Comparison of ENCODE assay signal across 8 mouse cellular contexts in genomic region chr4:119814185-119815132, GRCm38 (mm10).
DNase-seq lines count a peak whose midpoint lies in the region; ATAC-seq and TF ChIP-seq lines count a peak whose summit lies in the region.

No protein-coding gene starts in this region.

- DNase-seq in heart, adult 2 months, result peak; percentile 42 to 52
- DNase-seq in heart, postnatal 25 days (ENCODE audit: low spot score), result no peak
- peak; percentile 73 for DNase-seq in cerebellum, adult 9-11 months
- no peak for DNase-seq in heart, embryonic 10.5 days (ENCODE audit: low spot score)
- DNase-seq in kidney, postnatal 10 days, result peak; percentile 43
- DNase-seq in right cerebral cortex, adult 2 months (ENCODE audit: low spot score in 2 of 2), result peak; percentile 50 to 72
- DNase-seq in thymus, postnatal 36 days, result no peak

- no peaks in the 10 kb centered on the region for H3K27me3 ChIP-seq in heart, adult 2 months (ENCODE audit: control insufficient read depth, insufficient read depth, low read length)
- peaks cover 25% of the 10 kb centered on the region for H3K27me3 ChIP-seq in heart, embryonic 10.5 days (ENCODE audit: insufficient read depth, poor library complexity, severe bottlenecking)
- peaks cover 46% of the 10 kb centered on the region for H3K27me3 ChIP-seq in liver, embryonic 15.5 days

- peak overlapping the region; percentile 81 for H3K27ac ChIP-seq in heart, adult 2 months
- H3K27ac ChIP-seq in heart, embryonic 10.5 days, result peak overlapping the region; percentile 83
- no peak overlapping the region for H3K27ac ChIP-seq in liver, embryonic 15.5 days (replicated peaks)

- H3K4me3 ChIP-seq in heart, adult 2 months, result peak overlapping the region; percentile 57
- peak overlapping the region; percentile 76 for H3K4me3 ChIP-seq in heart, embryonic 10.5 days
- peak overlapping the region; percentile 40 for H3K4me3 ChIP-seq in liver, embryonic 15.5 days (replicated peaks)

- no peak for TF ChIP-seq POLR2A in heart, adult 2 months (IDR thresholded peaks at IDR 0.05; ENCODE audit: insufficient read depth, low read depth, low read length)

- H3K79me2 ChIP-seq in heart, adult 2 months (replicated peaks; ENCODE audit: control insufficient read depth, insufficient read depth, low read length), result no peaks in the 10 kb centered on the region

- ATAC-seq in liver, embryonic 15.5 days (ENCODE audit: insufficient read depth), result no peak

- WGBS in heart, adult 2 months, result 5% methylated on average over 47 of the region's 47 CpGs
- WGBS in heart, embryonic 10.5 days, result 3% methylated on average over 47 of the region's 47 CpGs
- WGBS in liver, embryonic 15.5 days (ENCODE audit: insufficient replicate concordance), result 4% methylated on average over 47 of the region's 47 CpGs

- H3K36me3 ChIP-seq in heart, adult 2 months (ENCODE audit: control insufficient read depth, insufficient read depth, low read length), result peaks cover 7% of the 10 kb centered on the region
- no peaks in the 10 kb centered on the region for H3K36me3 ChIP-seq in heart, embryonic 10.5 days
- no peaks in the 10 kb centered on the region for H3K36me3 ChIP-seq in liver, embryonic 15.5 days (replicated peaks)

- no peaks in the 10 kb centered on the region for H3K9me3 ChIP-seq in heart, embryonic 10.5 days
- no peaks in the 10 kb centered on the region for H3K9me3 ChIP-seq in liver, embryonic 15.5 days (replicated peaks)

- peak; percentile 51 for TF ChIP-seq CTCF in heart, adult 2 months (IDR thresholded peaks at IDR 0.05)

- H3K9ac ChIP-seq in heart, adult 2 months (ENCODE audit: low read depth, low read length), result peak overlapping the region; percentile 94
- H3K9ac ChIP-seq in liver, embryonic 15.5 days, result no peak overlapping the region

- H3K4me2 ChIP-seq in liver, embryonic 15.5 days, result peak overlapping the region; percentile 55

- TF ChIP-seq EP300 in heart, adult 2 months (IDR thresholded peaks at IDR 0.05; ENCODE audit: insufficient read depth, low read depth, low read length), result no peak

- H3K4me1 ChIP-seq in heart, adult 2 months (ENCODE audit: control insufficient read depth, insufficient read depth, low read length), result peaks cover 16% of the 10 kb centered on the region
- peaks cover 46% of the 10 kb centered on the region for H3K4me1 ChIP-seq in heart, embryonic 10.5 days
- peaks cover 8% of the 10 kb centered on the region for H3K4me1 ChIP-seq in liver, embryonic 15.5 days (replicated peaks)

- intact Hi-C loops in heart, adult 2 months (cut with DNase I), result loop anchor here (2.0 to 10.0 kb wide), 5 partner anchors 22 to 290 kb away; no protein-coding TSS in a partner anchor
- intact Hi-C loops in heart, postnatal 25 days (cut with DNase I), result loop anchor here (5.0 kb wide), 1 partner anchor 38 kb away; no protein-coding TSS in a partner anchor

Comparison
In these comparisons a context has a peak if more than half of its experiments do, and no peak if none do; other contexts are left out.
1. DNase-seq: peak in heart, adult 2 months (2 of 2), cerebellum, adult 9-11 months (single experiment), kidney, postnatal 10 days (single experiment) and right cerebral cortex, adult 2 months (2 of 2); none in heart, postnatal 25 days (single experiment), heart, embryonic 10.5 days (single experiment) and thymus, postnatal 36 days (0 of 2).
2. Peak in every context shown above with its lines, with median percentiles within 50 percentile points of each other: H3K4me3 ChIP-seq.